Mouse (Mus musculus) myocyte (in vitro differentiated cells): ENCODE results near the gene Anln. TPM values are rescaled to one million over a fixed set of nuclear protein-coding genes. Genes with fewer than 3 reads are reported as not detected.
"Not testable (repeated sequence)": the region's sequence is repeated elsewhere in the genome, so short reads cannot be mapped to it uniquely, and the experiment has no call there.

ENCODE experiments used
- H3K27me3 ChIP-seq: one replicate; pipeline ENCODE4 v1.6.1; 2011; ENCODE audit not compliant: control insufficient read depth, insufficient read depth, insufficient read length
- H3K36me3 ChIP-seq: one replicate; pipeline ENCODE4 v1.6.1; 2011; ENCODE audit not compliant: control insufficient read depth, insufficient read depth
- H3K4me2 ChIP-seq: one replicate; pipeline ENCODE4 v1.6.1; 2011; ENCODE audit warnings: low read depth, control low read depth
- H3K4me3 ChIP-seq: one replicate; pipeline ENCODE4 v1.5.1; 2011; ENCODE audit warnings: mild to moderate bottlenecking, control low read depth, moderate library complexity
- H3K79me2 ChIP-seq: one replicate; pipeline ENCODE4 v1.6.1; 2011; ENCODE audit not compliant: control insufficient read depth, insufficient read depth
- H3ac ChIP-seq: one replicate; pipeline ENCODE4 v1.6.1; 2011; ENCODE audit not compliant: control insufficient read depth, insufficient read length
- CEBPB ChIP-seq: IDR thresholded peaks from 2 replicates; pipeline ENCODE4 v1.6.1; 2011; ENCODE audit warnings: mild to moderate bottlenecking, moderate library complexity; ENCODE audit not compliant: poor library complexity, insufficient read depth, severe bottlenecking
- E2F4 ChIP-seq: IDR thresholded peaks from one replicate; pipeline ENCODE4 v1.6.1; 2011; ENCODE audit warnings: mild to moderate bottlenecking, control low read depth, moderate library complexity; ENCODE audit not compliant: insufficient read depth
- MAX ChIP-seq: IDR thresholded peaks from one replicate; pipeline ENCODE4 v1.6.1; 2011; ENCODE audit warnings: low read depth, mild to moderate bottlenecking, control low read depth
- MYOD1 ChIP-seq, 3 experiments: IDR thresholded peaks; one replicate each; pipeline ENCODE4 v1.6.1; 2011; ENCODE audit warnings: control low read depth in 2 of 3, low read depth in 2 of 3, mild to moderate bottlenecking in 2 of 3, moderate library complexity in 1 of 3; ENCODE audit not compliant: insufficient read length in 2 of 3, control insufficient read depth in 1 of 3
- MYOG ChIP-seq, 3 experiments: IDR thresholded peaks; one replicate each; pipeline ENCODE4 v1.6.1; 2011; ENCODE audit warnings: control low read depth in 2 of 3, low read depth in 2 of 3, mild to moderate bottlenecking in 2 of 3; ENCODE audit not compliant: insufficient read length in 2 of 3, control insufficient read depth in 1 of 3, insufficient read depth in 1 of 3
- POLR2A ChIP-seq: IDR thresholded peaks from one replicate; pipeline ENCODE4 v1.6.1; 2011; ENCODE audit warnings: low read depth, mild to moderate bottlenecking, control low read depth, moderate library complexity; ENCODE audit not compliant: insufficient read length
- POLR2AphosphoS2 ChIP-seq: IDR thresholded peaks from one replicate; pipeline ENCODE4 v1.6.1; 2011; ENCODE audit warnings: low read depth, control low read depth; ENCODE audit not compliant: insufficient read length
- REST ChIP-seq: IDR thresholded peaks from one replicate; pipeline ENCODE4 v1.6.1; 2011; ENCODE audit warnings: mild to moderate bottlenecking, control low read depth, moderate library complexity; ENCODE audit not compliant: insufficient read depth, insufficient read length
- SRF ChIP-seq: IDR thresholded peaks from one replicate; pipeline ENCODE4 v1.6.1; 2011; ENCODE audit warnings: low read depth; ENCODE audit not compliant: control insufficient read depth, insufficient read length
- TCF12 ChIP-seq: IDR thresholded peaks from one replicate; pipeline ENCODE4 v1.6.1; 2011; ENCODE audit warnings: mild to moderate bottlenecking, control low read depth; ENCODE audit not compliant: poor library complexity, insufficient read depth, severe bottlenecking
- TCF3 ChIP-seq: IDR thresholded peaks from one replicate; pipeline ENCODE4 v1.6.1; 2011; ENCODE audit warnings: low read depth, control low read depth; ENCODE audit not compliant: insufficient read length
- USF1 ChIP-seq: IDR thresholded peaks from one replicate; pipeline ENCODE4 v1.6.1; 2011; ENCODE audit warnings: low read depth, mild to moderate bottlenecking, control low read depth, moderate library complexity
- polyA plus RNA-seq: library from polyadenylated mRNA; unstranded; fragments of >200 nt; fragmentation: generic; extraction: Trizol; gene quantifications from one replicate; pipeline ENCODE4 v1.2.1, GENCODE M21; 2012; ENCODE audit warnings: missing spikeins

Anln gene
- polyA plus RNA-seq, 1 experiment: 25.7 TPM

GRCm38 (mm10) chr9:22416187-22416586 lies 27.2 kb upstream of the Anln start:
- H3K36me3 ChIP-seq: no peaks in the 10 kb centered on the region
- H3ac ChIP-seq: no peak overlapping the region
- H3K27me3 ChIP-seq: no peaks in the 10 kb centered on the region
- no peak for TF ChIP-seq SRF
- TF ChIP-seq POLR2AphosphoS2: no peak
- no peak for TF ChIP-seq REST
- no peak for TF ChIP-seq E2F4
- no peak for TF ChIP-seq MYOD1 (IDR thresholded peaks at IDR 0.05; ENCODE audit: control insufficient read depth in 1 of 3, insufficient read length in 2 of 3, low read depth in 2 of 3)
- no peak for TF ChIP-seq MAX
- no peak overlapping the region for H3K4me2 ChIP-seq
- H3K4me3 ChIP-seq: no peak overlapping the region
- no peaks in the 10 kb centered on the region for H3K79me2 ChIP-seq

GRCm38 (mm10) chr9:22411002-22411857 lies 22.2 kb upstream of the Anln start, which contains the start of gene 9530077C05Rik:
Gene 9530077C05Rik (plus strand): TSS chr9:22411513.
- H3K27me3 ChIP-seq: no peaks in the 10 kb centered on the region
- H3K4me3 ChIP-seq: peak within 1 kb of the TSS; percentile 25
- no peaks in the 10 kb centered on the region for H3K79me2 ChIP-seq
- TF ChIP-seq MYOG (IDR thresholded peaks at IDR 0.05; ENCODE audit: control insufficient read depth in 1 of 3, insufficient read depth in 1 of 3, insufficient read length in 2 of 3, low read depth in 2 of 3) (peak in 1 of 3 experiments; percentile 38), E2F4 (no peak), POLR2A (peak; percentile 36), CEBPB (no peak), REST (no peak), TCF12 (no peak), MYOD1 (IDR thresholded peaks at IDR 0.05; ENCODE audit: control insufficient read depth in 1 of 3, insufficient read length in 2 of 3, low read depth in 2 of 3) (peak in 1 of 3 experiments; percentile 17), USF1 (no peak)
- H3ac ChIP-seq: no peak within 1 kb of the TSS
- no peaks in the 10 kb centered on the region for H3K36me3 ChIP-seq
- peak within 1 kb of the TSS; percentile 83 for H3K4me2 ChIP-seq

GRCm38 (mm10) chr9:22409501-22409900 lies 20.5 kb upstream of the Anln start:
- Histone ChIP-seq H3K4me2 (no peak overlapping the region), H3K36me3 (no peaks in the 10 kb centered on the region), H3K27me3 (no peaks in the 10 kb centered on the region), H3K79me2 (no peaks in the 10 kb centered on the region), H3K4me3 (no peak overlapping the region), H3ac (no peak overlapping the region)
- no peak for TF ChIP-seq MYOD1 (IDR thresholded peaks at IDR 0.05; ENCODE audit: control insufficient read depth in 1 of 3, insufficient read length in 2 of 3, low read depth in 2 of 3)
- TF ChIP-seq USF1: no peak
- TF ChIP-seq MAX: no peak
- no peak for TF ChIP-seq E2F4
- no peak for TF ChIP-seq REST
- TF ChIP-seq MYOG (IDR thresholded peaks at IDR 0.05; ENCODE audit: control insufficient read depth in 1 of 3, insufficient read depth in 1 of 3, insufficient read length in 2 of 3, low read depth in 2 of 3): no peak
- TF ChIP-seq POLR2A: no peak
- no peak for TF ChIP-seq CEBPB
- TF ChIP-seq TCF3: no peak
- TF ChIP-seq POLR2AphosphoS2: no peak
- TF ChIP-seq TCF12: no peak
- TF ChIP-seq SRF: no peak

GRCm38 (mm10) chr9:22408344-22408743 lies 19.4 kb upstream of the Anln start:
- H3ac ChIP-seq, H3K27me3 ChIP-seq, H3K4me3 ChIP-seq, H3K36me3 ChIP-seq, H3K79me2 ChIP-seq, H3K4me2 ChIP-seq: not testable (repeated sequence)

GRCm38 (mm10) chr9:22407633-22408032 lies 18.6 kb upstream of the Anln start:
- not testable (repeated sequence) for H3K27me3 ChIP-seq, H3K36me3 ChIP-seq, H3K79me2 ChIP-seq, H3ac ChIP-seq, H3K4me2 ChIP-seq, H3K4me3 ChIP-seq

GRCm38 (mm10) chr9:22405414-22405813 lies 16.4 kb upstream of the Anln start:
- H3K36me3 ChIP-seq: no peaks in the 10 kb centered on the region

GRCm38 (mm10) chr9:22403501-22403900 lies 14.5 kb upstream of the Anln start:
- not testable (repeated sequence) for H3K27me3 ChIP-seq, H3K79me2 ChIP-seq, H3ac ChIP-seq, H3K4me2 ChIP-seq, H3K4me3 ChIP-seq, H3K36me3 ChIP-seq

More at GRCm38 (mm10) chr9:22405414-22405813, 16.4 kb upstream of the Anln start:
- Histone ChIP-seq H3K27me3 (no peaks in the 10 kb centered on the region), H3ac (no peak overlapping the region), H3K4me2 (no peak overlapping the region), H3K4me3 (no peak overlapping the region), H3K79me2 (no peaks in the 10 kb centered on the region)
- no peak for TF ChIP-seq USF1
- no peak for TF ChIP-seq MYOD1 (IDR thresholded peaks at IDR 0.05; ENCODE audit: control insufficient read depth in 1 of 3, insufficient read length in 2 of 3, low read depth in 2 of 3)
- no peak for TF ChIP-seq POLR2A
- no peak for TF ChIP-seq TCF3
- TF ChIP-seq REST: no peak
- no peak for TF ChIP-seq POLR2AphosphoS2
- TF ChIP-seq SRF: no peak
- no peak for TF ChIP-seq TCF12
- TF ChIP-seq MYOG (IDR thresholded peaks at IDR 0.05; ENCODE audit: control insufficient read depth in 1 of 3, insufficient read depth in 1 of 3, insufficient read length in 2 of 3, low read depth in 2 of 3): no peak
- no peak for TF ChIP-seq MAX
- no peak for TF ChIP-seq CEBPB
- no peak for TF ChIP-seq E2F4
